Mouse (Mus musculus) c-Kit-positive CD71-positive TER-119-positive erythroid progenitor cells, embryonic 14.5 days (primary cell): ENCODE results near the gene Arel1.

ENCODE experiments used
- DNase-seq: peaks from one replicate; pipeline ENCODE4 v3.0.0-alpha.2; 2013; ENCODE audit warnings: low spot score

Gene Arel1

DNA sequence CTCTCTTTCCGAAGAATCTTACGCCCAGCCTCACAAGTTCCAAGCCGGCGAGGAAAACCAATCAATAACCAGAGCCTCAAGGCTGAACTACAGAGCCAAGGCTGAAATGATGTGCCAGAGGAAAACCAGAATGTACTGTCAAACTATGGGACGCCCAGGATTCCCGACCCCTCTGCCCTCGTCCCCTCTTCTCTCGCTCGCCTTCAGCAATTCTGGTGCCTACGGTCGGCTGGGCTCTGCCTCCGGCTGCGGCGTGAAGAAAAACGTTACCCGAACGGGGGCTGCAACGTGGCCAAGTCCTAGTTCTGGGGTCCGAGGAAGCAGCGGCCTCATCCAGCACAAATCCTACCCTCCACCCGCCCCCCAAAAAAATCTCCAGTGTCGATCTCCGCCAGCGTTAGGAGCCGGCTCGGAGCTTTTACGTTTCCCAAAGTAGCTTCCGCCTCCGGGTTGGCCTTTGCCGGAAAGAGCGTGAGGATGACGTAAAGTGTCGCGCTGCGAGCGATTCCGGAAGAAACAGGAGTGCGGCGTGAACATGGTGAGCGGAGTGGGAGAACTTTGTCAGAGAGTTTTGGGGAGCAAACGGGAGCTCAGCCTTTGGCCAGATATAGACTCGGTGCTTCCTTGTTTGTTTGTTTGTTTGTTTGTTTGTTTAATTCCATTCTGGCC, at the start of gene Arel1, which contains the start of gene Fcf1:
Arel1 (minus strand) TSS at position 473 of the 669 bp plus-strand sequence.
Fcf1 (plus strand) TSS at position 470 of the 669 bp plus-strand sequence.
- peak; percentile 89 for DNase-seq

DNA sequence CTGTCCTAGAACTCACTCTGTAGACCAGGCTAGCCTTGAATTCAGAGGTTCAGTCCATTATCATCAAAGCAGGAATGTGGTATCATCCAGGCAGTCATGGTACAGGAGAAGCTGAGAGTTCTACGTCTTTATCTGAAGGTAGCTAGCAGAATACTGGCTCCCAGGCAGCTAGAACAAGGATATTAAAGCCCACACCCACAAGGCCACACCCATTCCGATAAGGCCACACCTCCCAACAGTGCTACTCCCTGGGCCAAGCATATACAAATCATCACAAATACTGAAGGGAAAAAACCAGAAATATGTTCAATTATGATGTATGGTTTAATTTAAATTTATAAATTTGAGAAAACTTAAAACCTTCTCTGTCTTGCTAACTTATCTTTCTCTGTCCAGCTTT, 41.5 kb upstream of the Arel1 start:
- peak; percentile 45 for DNase-seq

DNA sequence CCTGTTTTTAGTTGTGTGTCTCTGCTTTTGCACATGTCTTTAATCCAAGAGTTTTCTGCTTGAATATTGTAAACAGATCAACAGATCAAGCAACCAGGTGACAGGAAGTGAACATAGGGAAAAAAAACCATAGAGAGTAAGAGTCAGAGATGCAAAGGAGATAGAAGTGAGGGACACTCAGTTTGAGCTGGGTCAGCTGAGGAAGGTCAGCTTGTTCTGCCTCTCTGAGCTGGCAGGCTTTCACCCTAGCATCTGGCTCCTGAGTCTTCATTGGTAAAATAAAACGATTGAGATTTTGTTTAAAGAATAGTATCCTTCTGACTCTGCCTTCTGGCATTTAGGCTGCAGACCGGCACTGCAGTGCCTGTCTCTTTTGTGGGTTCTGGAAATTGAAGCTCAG, 39.8 kb upstream of the Arel1 start:
- DNase-seq = no peak

DNA sequence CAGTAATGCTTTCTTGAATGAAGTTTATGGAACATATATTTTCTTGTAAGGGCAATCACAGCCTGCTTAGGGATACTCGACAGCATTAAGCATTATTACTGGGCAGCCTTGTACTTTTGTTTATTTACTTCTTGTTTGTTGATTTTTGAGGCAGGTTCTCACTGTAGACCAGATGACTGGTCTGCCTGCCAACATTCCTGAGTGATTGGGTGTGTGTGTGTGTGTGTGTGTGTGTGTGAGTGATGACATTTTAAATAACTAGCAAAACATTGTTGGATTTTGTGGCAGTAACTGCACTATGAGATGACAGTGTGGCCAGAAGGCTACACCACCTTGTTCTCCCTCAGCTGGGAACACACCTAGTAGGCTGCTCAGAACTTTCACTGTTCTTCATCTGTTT, 39.1 kb upstream of the Arel1 start:
- DNase-seq = no peak

DNA sequence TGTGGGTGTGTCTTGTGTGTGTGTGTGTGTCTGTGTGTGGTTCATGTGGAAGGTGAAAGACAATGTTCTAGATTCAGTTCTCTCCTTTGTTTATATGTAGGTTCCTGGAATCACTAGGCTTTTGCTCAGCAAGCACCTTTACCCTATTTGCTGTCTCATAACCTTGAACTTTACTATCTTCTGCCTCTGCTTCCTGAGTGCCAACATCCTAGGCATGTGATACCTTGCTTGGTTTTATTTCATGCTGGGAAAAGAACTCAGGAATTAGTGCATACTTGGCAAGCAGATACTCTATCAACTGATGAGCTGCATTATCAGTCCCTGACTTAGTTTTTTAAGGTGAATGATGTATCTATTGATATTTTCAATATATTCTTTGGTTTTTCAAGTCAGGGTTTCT, 36.3 kb upstream of the Arel1 start:
- no peak for DNase-seq

DNA sequence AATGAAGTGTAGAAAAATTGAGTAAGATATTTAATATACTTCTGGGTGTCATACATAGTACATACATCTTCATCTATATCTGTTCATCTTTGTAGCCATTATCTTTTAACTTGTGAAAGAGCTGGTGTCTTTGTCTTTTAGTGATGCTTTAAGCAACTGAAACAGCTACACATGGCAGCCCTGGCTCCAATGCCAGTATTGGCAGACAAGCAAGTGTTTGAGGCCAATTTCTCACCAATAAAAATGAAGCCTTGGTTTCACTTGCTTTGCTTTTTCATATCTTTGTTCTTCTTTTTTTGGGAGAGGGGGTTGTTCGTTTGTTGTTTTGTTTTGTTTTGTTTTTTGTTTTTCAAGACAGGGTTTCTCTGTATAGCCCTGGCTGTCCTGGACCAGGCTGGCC, 35.5 kb upstream of the Arel1 start:
- no peak for DNase-seq

DNA sequence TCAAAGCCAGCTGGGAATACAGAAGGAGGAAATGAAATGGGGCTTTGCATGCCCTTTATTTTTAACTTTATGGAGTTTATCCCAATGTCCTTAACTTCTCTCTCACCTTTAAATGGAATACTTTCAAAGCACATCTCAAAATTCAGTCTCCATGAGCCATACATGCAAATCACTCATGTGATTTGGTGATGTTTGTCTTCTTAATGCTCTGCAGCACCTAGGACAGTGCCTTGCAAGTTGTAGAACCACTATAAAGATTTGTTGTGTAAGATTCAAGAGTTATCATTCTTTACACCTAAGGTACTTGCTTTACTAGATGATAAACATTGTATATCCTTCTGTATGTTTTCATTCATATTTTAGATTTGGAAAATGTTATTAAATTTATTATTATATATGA, 28.4 kb upstream of the Arel1 start:
- no peak for DNase-seq

DNA sequence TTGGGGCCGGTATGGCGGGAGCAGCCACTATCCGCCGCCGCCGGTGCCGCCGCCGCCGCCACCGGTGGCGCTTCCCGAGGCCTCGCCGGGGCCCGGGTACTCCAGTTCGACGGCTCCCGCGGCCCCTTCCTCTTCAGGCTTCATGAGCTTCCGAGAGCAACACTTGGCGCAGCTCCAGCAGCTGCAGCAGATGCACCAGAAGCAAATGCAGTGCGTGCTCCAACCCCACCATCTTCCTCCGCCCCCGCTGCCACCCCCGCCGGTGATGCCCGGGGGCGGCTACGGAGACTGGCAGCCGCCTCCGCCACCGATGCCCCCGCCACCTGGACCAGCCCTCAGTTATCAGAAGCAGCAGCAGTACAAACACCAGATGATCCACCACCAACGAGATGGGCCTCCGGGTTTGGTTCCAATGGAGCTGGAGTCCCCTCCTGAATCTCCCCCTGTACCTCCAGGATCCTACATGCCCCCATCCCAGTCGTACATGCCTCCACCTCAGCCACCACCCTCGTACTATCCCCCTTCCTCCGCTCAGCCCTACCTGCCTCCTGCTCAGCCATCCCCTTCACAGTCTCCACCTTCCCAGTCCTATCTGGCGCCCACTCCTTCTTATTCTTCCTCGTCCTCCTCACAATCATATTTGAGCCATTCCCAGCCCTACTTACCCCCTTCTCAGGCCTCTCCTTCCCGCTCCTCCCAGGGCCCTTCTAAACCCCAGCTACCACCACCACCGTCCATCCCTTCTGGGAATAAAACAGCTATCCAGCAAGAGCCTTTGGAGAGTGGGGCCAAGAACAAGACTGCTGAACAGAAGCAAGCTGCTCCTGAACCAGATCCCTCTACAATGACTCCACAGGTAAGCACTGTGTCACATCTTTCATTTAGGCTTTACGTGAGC, 26.1 kb upstream of the Arel1 start:
- DNase-seq = peak; percentile 68

DNA sequence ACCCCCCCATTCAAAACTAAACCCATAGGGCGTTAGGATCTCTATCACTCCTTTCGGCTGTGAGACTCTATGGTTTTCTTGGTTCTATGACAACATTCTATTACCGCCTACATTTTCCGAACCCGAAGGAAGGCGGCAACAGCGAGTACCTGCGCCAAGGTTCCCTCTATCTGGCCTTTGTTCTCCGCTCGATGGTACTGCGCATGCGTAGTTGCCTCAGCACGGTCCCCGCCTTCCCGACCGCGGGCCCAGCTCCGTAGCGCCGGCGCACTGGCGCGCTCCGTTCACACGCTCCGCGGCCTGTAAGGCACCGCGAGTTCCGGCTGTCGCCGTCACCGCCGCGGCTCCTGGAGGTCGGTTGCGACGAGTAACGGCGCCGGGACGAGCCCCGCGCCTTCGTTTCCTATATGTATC, 25.4 kb upstream of the Arel1 start, which contains the start of gene Ylpm1:
Ylpm1 (plus strand) TSS at position 239 of the 414 bp plus-strand sequence.
- peak; percentile 96 for DNase-seq

DNA sequence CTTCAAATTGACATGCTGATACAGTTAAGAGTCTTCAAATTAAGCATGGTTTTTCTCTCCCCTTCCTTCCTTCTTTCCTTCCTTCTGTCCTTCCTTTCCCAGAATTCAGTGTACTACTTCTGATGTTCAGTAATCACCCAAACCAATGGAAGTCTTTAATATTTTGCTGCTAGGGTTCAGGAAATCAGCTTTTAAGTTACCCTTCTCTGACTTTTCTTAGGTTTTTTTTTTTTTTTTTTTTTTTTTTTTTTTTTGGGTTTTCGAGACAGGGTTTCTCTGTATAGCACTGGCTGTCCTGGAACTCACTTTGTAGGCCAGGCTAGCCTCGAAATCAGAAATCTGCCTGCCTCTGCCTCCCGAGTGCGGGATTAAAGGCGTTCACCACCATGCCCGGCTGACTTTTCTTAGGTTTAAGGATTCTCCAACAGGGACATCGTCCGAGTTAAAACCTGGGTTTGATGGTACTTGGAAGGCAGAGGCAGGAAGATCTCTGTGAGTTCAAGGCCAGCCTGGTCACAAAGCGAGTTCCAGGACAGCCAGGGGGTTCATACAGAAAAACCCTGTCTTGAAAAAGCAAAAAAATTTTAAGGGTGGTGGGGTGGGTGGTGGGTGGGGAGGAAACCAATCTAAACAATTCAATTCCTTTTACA, 24.5 kb upstream of the Arel1 start:
- DNase-seq = no peak

DNA sequence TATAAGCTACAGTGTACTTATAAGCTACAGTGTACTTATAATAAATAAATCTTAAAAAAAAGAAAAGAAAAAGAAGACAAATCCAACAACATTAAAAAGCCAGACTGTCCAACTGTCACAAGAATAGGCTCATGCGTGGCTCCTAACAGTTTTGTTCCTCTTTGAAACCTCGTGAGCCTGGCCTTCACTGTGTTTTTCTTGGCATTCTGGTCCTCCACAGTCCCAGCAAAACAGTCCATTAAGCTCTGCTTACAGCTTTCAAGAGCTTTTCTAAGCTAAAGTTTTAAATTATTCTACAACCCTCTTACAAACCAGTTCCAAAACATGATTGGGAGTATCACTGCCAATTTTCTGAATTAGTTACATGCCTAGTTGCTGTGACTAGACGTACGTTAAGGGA, 18.8 kb upstream of the Arel1 start:
- DNase-seq = no peak

DNA sequence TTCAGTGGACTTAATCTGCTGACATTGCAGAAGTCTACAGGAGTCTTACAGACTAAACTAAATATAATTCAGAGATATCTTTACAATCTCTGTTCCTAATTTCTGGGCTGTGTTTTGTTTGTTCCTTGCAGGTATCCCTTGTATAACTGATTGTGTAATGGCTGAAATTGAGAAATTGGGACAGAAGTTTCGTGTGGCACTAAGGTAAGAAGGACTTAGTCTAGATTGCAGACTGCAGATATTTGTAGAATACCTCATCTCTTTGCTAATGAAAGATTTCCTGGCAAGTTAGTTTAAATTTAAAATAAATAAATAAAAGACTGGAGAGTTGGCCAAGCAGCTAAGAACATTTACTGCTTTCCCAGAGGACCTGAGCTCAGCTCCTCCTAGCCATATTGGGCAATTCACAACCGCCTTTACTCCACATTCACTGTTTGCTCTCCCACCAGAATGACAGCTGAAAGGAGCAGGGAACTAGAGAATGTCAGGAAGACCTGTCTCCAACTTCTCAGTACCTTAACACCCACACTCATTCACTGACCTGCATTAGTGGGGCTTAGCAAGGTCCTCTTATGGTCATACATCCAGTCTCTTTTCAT, 8.7 kb upstream of the Arel1 start:
- no peak for DNase-seq

DNA sequence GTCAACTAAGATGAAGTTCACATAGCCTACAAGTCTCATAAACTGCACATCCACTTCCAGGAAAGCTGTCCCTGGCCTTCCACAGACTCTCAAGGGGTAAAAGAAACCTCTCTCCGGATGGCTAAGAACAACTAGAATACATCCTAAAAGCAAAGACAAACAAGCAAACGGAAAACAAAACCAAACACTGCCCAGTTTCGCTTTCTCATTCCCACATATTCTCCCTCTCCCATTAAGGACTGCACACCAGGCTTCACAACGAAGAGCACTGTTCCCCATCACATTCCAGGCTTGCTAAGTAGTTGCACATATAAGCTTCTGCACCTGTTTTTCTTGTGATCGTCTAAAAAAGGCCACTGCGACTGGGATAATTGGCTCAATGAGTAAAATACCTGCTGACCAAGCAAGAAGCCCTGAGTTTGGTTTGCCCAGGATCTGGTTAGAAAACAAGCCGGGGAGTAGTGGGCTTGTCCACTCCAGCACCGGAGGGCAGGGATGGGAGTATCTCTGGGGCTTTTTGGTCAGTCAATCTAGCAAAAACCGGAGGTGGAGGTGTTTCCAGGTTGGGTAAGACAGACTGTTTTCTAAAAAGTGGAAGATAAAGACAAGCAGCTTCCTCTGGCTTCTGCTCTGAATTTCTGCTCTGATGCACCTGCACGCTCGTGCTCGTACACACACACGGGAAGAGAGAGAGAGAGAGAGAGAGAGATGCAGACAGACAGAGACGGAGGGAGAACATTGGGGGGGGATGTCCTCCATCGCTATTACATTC, 858 bp downstream of the Arel1 start:
- DNase-seq = peak; percentile 28

DNA sequence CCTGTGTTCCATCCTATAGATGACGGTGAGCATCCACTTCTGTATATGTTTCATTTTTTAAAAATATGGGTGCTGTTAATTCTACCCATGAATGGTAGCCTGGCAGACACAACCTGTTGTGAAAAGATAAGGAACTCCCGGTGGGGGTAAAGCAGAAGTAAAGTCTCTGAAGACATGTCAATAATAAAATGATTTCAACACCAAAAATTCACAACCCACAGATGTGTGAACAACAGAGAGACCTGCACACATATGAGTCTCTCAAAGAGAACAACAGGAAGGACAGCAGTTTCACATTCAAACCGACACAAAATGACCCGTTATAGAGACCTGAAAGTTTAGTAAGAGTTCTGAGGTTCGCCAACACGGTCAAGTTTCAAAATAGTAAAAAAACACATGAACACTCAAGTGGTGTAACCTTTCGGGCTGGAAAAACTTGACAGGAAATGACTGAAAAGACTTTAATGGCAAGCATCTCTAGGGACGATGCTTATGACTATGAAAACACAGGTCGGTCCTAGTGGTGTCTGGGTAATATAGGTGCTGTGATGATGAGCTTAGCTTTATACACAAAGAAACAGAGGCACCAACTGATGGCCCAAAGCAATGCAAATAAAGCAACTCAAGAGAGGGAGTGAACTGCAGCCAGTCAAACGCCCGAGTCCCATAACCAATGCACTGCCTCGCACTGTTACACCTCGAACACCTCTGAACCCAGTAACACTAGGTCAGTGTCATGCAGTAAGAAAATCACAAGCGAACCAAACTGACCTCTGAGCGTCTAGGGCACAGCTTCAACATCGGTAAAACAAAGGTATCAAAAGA, 1.7 kb downstream of the Arel1 start:
- DNase-seq = peak; percentile 49

DNA sequence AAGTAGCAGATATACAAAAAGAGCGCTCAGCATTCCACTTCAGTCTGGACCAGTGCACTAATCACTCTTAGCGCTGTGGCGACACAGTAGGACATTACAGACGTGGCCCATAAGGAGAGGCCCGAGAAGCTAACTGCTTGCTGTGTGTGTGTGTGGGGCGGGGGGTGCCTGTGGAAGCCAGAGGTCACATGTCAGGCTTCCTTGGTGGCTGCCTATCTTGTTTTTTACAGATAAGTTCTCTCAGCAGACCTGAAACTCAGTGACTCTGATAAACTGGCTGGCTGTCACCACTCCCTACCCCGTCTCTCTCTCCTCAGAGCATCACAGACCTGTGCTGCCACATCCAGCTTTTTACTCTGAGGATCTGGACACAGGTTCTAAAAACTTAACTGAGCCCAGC, 8.1 kb downstream of the Arel1 start:
- peak; percentile 76 for DNase-seq

DNA sequence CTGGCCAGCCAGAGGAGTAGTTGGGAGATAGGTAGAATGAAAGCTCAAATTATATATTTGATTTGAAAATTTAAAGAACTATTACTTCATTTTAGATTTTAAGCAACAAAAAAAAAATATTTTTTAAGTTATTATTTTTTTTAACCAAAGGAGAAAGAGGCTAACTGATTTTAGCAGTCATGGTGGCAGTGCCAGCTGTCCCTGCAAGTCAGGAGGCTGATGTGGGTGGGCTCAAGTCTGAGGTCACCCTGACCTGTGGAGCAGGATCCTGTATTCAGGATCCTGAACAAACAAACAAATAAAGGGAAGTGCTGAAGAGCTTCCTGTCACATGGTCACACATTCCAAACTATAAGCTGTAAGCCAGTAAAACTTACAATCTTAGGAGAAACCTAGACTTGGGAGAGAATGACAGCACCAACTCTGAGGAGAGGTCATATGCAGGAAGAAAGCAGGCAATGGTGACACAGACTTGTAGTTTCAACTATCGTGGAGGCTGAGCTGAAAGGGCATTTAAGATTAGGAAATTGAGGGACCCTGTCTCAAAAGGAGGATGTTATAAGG, 11.8 kb downstream of the Arel1 start:
- no peak for DNase-seq

DNA sequence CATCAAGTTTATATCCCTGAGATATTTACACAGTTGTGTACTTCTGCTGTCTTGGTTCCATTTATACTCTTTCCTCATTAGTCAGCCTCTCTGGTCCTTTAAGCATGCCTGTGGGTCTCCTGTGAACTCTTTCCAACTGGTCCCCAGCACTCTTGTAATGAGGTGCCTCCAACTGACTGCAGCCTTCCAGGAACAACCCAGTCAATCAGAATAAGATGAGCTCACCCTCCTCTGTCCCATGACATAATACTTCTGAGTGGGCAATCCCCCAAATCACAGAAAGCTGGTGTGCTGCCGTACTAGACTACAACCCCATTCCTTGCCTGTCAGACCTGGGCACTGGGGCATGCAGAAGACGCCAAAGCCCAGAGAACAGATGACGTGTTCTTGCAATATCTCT, 14.4 kb downstream of the Arel1 start:
- DNase-seq = no peak

DNA sequence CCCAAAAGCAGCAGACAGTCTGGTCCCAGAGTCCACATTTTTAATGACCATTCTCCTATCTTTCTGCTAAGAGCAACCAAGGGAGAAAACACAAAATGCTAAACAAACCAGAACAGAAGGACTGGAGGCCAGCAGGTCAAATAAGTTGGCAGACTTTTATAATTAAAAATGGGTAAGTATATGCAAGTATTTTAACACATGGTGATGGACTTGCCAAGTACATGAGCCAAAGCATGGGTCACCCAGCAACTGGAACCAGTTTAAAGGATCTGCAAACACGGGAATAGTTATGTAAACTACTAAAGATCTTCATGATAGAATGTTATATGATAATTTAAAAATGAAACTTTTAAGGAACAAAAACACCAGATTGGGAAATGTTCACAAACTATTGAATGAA, 18.3 kb downstream of the Arel1 start:
- DNase-seq = no peak

DNA sequence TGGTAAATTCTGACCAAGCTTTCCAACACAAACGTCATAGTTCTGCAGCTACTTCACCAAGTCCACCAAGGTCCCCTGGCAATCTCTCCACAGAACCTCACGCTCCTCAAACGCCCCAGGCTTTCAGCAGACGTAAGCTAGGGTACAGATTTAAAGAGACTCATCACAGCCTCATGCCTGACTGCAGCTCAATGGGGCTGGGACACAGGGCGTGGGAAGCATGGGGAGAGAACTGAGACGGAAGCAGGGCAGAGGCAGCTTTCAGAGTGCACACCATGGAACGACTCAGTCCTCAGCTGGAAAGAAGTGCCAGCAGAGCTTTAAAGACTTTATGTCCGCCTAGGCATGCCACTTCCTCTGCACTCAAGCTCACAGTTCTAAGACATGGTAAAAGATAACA, 19.2 kb downstream of the Arel1 start:
- no peak for DNase-seq

DNA sequence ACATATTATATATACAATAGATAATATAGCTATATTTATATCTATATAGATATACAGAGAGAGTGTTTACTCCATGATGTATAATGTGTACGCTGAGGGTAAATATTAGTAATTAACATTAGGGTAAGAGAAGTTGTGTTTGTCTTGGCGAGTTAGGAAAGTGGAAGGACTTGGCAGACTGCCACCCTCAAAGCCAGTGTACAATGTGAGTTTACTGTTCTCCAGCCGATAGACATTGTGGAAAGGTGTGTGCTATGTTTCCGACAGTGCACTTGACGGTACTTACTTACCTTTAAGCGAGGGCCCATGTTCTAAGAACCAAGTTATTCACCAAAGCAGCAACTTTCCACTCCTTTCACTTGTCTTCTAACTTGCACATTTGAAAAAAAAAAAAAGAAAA, 19.9 kb downstream of the Arel1 start:
- no peak for DNase-seq
